Mouse (Mus musculus) kidney, embryonic 14.5 days (tissue): ENCODE measurements around the gene Rbms3. TPM values are rescaled to one million over a fixed set of nuclear protein-coding genes. Genes with fewer than 3 reads are reported as not detected.

Experiments used
- ATAC-seq: fragments of 200-750 bp; cut with Nextera tagmentation; 2 replicates; pipeline ENCODE4 v1.8.0; 2017; ENCODE audit warnings: moderate number of reproducible peaks, mild to moderate bottlenecking, moderate TSS enrichment, moderate library complexity; ENCODE audit not compliant: low FRiP score, low TSS enrichment
- H3K27ac ChIP-seq: fragments of 300-500 bp; sonication (generic); 2 replicates; pipeline ENCODE4 v1.5.1; 2014; ENCODE audit warnings: low read depth, mild to moderate bottlenecking, low read length, moderate library complexity, mixed read lengths
- H3K27me3 ChIP-seq: fragments of 300-500 bp; sonication (generic); 2 replicates; pipeline ENCODE4 v1.6.1; 2014; ENCODE audit warnings: mild to moderate bottlenecking, low read length; ENCODE audit not compliant: control insufficient read depth, insufficient read depth
- H3K36me3 ChIP-seq: fragments of 300-500 bp; sonication (generic); 2 replicates; pipeline ENCODE4 v1.6.1; 2014; ENCODE audit warnings: low read length, mixed read lengths; ENCODE audit not compliant: control insufficient read depth, insufficient read depth
- H3K4me1 ChIP-seq: fragments of 300-500 bp; sonication (generic); 2 replicates; pipeline ENCODE4 v1.6.1; 2014; ENCODE audit warnings: low read length, mixed read lengths; ENCODE audit not compliant: control insufficient read depth, insufficient read depth
- H3K4me2 ChIP-seq: fragments of 300-500 bp; sonication (generic); replicated peaks from 2 replicates; pipeline ENCODE4 v1.6.1; 2014; ENCODE audit warnings: low read depth, mild to moderate bottlenecking, low read length
- H3K4me3 ChIP-seq: fragments of 300-500 bp; sonication (generic); 2 replicates; pipeline ENCODE4 v1.5.1; 2014; ENCODE audit warnings: mild to moderate bottlenecking, low read length
- H3K9ac ChIP-seq: fragments of 300-500 bp; sonication (generic); 2 replicates; pipeline ENCODE4 v1.6.1; 2014; ENCODE audit warnings: low read depth, mild to moderate bottlenecking, low read length, moderate library complexity
- H3K9me3 ChIP-seq: fragments of 300-500 bp; sonication (generic); 2 replicates; pipeline ENCODE4 v1.6.1; 2016; ENCODE audit warnings: low read length; ENCODE audit not compliant: control insufficient read depth
- WGBS: fragments of 180-500 bp; shearing (Covaris S2); extraction: QIAGEN DNeasy Blood & Tissue Kit; methylation state at CpG from one replicate; pipeline ENCODE4 v1.1.7; 2014; 5-methylcytosine and 5-hydroxymethylcytosine counted together
- polyA plus RNA-seq: library from polyadenylated mRNA; unstranded; fragments of >200 nt; fragmentation: Nextera tagmentation; extraction: Ambion mirVana; gene quantifications from 2 replicates; pipeline ENCODE4 v1.2.1, GENCODE M21; 2014

Gene Rbms3
- polyA plus RNA-seq, 1 experiment from 2014 or later: 73.4 TPM

DNA sequence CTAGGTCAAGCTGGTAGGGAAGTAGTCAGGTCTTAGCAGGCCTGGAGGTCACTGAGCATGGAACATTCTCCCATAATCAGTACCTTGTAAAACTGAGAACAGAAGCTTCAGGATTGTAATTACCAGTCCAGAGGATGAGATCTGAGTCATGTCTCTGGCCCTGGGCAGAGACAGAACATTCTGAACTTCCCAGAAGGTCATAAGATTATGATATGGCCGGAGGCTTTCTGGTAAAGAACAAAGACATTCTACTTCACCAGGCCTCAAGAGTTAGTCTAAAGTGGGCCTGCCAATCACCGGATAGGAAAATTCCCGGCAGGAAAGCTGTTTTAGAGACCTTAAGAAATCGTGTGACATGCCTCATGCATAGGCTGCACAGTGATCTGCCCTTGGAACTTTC, 799.8 kb downstream of the Rbms3 start:
- no peaks in the 10 kb centered on the region for H3K36me3 ChIP-seq
- H3K27ac ChIP-seq: no peak overlapping the region
- no peaks in the 10 kb centered on the region for H3K9me3 ChIP-seq
- no peak overlapping the region for H3K4me2 ChIP-seq
- H3K27me3 ChIP-seq: no peaks in the 10 kb centered on the region
- no peak for ATAC-seq
- H3K9ac ChIP-seq: no peak overlapping the region
- WGBS: 91% methylated on average over 4 of the region's 4 CpGs
- no peaks in the 10 kb centered on the region for H3K4me1 ChIP-seq
- no peak overlapping the region for H3K4me3 ChIP-seq

DNA sequence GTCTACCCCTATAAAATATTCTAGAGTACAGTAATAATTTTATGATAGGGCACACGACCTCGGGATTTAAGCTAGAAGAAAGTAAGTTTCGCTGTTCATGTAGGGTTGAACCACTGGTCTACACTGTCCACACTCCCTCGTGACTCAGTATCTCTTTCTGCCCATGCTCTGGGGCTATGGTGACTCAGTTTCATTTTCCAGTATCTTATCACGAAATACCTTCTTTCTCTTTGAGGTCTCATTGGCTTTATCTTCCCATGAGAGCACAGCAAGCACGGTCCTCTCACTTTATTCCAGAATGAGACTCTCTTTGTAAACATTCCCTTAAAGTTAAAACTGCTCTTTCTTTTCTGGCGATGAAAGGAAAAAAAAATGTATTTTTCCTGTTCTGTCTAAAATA, 808.1 kb downstream of the Rbms3 start:
- H3K27ac ChIP-seq: no peak overlapping the region
- H3K4me1 ChIP-seq: no peaks in the 10 kb centered on the region
- no peak for ATAC-seq
- WGBS: 94% methylated on average over 7 of the region's 7 CpGs
- no peak overlapping the region for H3K4me3 ChIP-seq
- no peaks in the 10 kb centered on the region for H3K9me3 ChIP-seq
- H3K36me3 ChIP-seq: no peaks in the 10 kb centered on the region
- H3K27me3 ChIP-seq: no peaks in the 10 kb centered on the region
- no peak overlapping the region for H3K9ac ChIP-seq
- H3K4me2 ChIP-seq: no peak overlapping the region

DNA sequence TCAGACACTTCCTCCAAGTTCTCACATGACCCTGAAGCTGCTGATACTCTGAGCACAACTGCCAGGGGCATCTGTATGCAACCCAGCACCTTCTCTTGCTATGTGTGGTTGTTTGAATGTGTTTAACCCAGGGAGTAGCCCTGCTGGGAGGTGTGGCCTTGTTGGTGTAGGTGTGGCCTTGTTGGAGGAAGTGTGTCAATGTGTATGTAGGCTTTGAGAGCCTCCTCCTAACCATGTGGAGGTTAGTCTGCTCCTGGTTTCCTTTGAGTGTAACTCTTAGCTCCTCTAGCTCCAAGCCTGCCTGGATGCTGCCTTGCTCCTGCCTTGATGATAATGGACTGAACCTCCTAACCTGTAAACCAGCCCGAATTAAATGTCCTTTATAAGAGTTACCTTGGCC, 812.5 kb downstream of the Rbms3 start:
- WGBS: 95% methylated on average over 1 of the region's 1 CpGs
- Histone ChIP-seq H3K27me3 (no peaks in the 10 kb centered on the region), H3K9me3 (no peaks in the 10 kb centered on the region), H3K4me1 (peaks cover 8% of the 10 kb centered on the region; the same call in 1 of the 2 replicates), H3K36me3 (no peaks in the 10 kb centered on the region), H3K4me3 (no peak overlapping the region), H3K9ac (no peak overlapping the region), H3K4me2 (no peak overlapping the region), H3K27ac (no peak overlapping the region)
- no peak for ATAC-seq

DNA sequence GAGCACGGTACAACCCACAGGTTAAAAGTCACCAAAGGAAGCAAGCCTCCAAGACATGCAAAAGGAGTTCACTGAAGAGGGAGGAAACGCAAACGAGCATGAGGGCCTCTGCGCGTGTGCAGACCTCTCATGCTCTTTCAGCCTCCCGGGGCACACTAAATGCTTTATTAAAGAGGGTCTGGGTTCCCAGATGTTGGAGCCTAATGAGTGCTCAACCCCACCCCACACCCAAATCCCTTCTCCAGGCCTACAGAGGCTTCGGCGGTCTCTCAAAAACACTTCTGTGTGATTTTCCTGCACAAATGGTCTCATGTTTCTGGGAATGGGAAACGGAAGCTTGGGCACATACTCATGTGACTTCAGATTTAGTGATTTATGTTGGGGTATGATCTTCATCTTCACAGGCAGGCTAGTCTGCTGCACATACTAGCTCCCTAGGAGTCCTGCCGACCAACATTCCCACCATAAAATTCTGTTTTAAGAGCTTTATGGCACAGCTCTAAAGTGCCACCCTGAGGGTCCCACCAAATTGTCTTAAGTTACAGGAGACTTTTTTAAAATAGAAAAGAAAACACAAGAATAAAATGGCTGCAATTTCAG, 815.1 kb downstream of the Rbms3 start:
- Histone ChIP-seq H3K4me3 (no peak overlapping the region), H3K4me2 (no peak overlapping the region), H3K27ac (no peak overlapping the region), H3K4me1 (peaks cover 8% of the 10 kb centered on the region; the same call in 1 of the 2 replicates), H3K9ac (no peak overlapping the region), H3K36me3 (no peaks in the 10 kb centered on the region), H3K27me3 (no peaks in the 10 kb centered on the region), H3K9me3 (no peaks in the 10 kb centered on the region)
- ATAC-seq: no peak
- whole genome bisulfite sequencing: 27% methylated on average over 10 of the region's 10 CpGs

DNA sequence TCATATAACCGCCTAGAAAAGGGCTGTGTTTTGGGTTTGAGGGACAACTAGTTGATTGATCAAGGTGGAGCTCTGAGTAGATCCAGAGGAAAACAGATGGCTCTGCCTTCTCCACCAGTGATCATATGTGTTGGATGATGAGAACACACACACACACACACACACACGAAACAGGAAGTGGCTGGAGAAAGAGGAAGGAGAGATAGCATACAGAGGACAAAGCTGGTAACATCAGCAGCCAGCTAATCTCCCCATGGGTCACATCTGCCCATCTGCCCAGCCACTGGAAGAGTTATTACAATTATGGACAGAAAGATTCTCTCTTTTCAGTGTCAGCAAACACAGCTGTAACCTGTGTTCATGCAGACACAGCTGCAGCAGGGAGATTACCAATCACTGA, 816.3 kb downstream of the Rbms3 start:
- no peak overlapping the region for H3K27ac ChIP-seq
- no peak overlapping the region for H3K9ac ChIP-seq
- H3K4me2 ChIP-seq: no peak overlapping the region
- 73% methylated on average over 2 of the region's 2 CpGs for WGBS
- H3K27me3 ChIP-seq: no peaks in the 10 kb centered on the region
- H3K9me3 ChIP-seq: no peaks in the 10 kb centered on the region
- peaks cover 8% of the 10 kb centered on the region; the same call in 1 of the 2 replicates for H3K4me1 ChIP-seq
- H3K4me3 ChIP-seq: no peak overlapping the region
- H3K36me3 ChIP-seq: no peaks in the 10 kb centered on the region
- ATAC-seq: no peak

DNA sequence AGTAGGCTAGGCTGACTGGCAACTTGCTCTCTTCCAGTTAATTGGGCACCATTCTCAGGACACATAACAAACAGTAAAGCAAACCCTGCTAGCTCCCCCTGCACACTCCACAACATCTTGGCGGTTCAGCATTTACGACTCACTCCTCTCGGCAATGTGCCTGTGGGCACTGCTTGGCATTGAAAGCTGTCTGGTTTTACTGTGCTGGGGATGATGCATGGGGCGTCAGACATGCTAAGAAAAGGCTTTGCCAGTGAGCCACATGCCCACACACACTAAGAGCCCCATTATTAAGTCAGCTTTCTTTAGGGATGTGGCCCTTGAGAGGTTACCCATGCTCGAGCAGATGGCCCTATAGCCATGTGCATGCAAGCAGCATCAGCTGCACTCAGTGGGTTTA, 820.5 kb downstream of the Rbms3 start:
- H3K9ac ChIP-seq: no peak overlapping the region
- no peak overlapping the region for H3K4me3 ChIP-seq
- no peaks in the 10 kb centered on the region for H3K9me3 ChIP-seq
- H3K4me1 ChIP-seq: peaks cover 10% of the 10 kb centered on the region; the same call in 1 of the 2 replicates
- no peaks in the 10 kb centered on the region for H3K36me3 ChIP-seq
- H3K27ac ChIP-seq: no peak overlapping the region
- WGBS: 79% methylated on average over 5 of the region's 5 CpGs
- no peaks in the 10 kb centered on the region for H3K27me3 ChIP-seq
- ATAC-seq: no peak
- H3K4me2 ChIP-seq: no peak overlapping the region

DNA sequence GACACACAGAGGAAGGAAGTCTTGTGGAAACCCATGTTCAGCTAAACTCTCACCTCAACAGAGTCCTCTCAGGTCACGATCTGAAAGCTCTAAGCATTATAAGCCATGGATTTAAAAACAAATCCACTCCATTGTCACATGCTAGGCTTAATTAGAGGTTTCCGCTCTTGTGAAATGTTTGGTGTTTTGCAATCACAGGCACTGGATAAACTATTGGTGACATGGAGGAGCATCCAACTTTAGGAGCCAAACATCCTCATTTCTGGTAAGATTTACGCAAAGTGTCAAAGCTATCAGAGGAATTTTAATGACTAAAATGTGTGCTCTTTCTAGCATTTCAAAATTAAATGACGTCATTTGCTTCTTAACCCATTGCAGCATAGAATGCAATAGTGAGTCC, 821.3 kb downstream of the Rbms3 start:
- Histone ChIP-seq H3K4me3 (no peak overlapping the region), H3K9me3 (no peaks in the 10 kb centered on the region), H3K36me3 (no peaks in the 10 kb centered on the region), H3K4me2 (no peak overlapping the region), H3K27ac (no peak overlapping the region), H3K27me3 (no peaks in the 10 kb centered on the region), H3K4me1 (peaks cover 10% of the 10 kb centered on the region; the same call in 1 of the 2 replicates), H3K9ac (no peak overlapping the region)
- WGBS: 79% methylated on average over 4 of the region's 4 CpGs
- no peak for ATAC-seq

DNA sequence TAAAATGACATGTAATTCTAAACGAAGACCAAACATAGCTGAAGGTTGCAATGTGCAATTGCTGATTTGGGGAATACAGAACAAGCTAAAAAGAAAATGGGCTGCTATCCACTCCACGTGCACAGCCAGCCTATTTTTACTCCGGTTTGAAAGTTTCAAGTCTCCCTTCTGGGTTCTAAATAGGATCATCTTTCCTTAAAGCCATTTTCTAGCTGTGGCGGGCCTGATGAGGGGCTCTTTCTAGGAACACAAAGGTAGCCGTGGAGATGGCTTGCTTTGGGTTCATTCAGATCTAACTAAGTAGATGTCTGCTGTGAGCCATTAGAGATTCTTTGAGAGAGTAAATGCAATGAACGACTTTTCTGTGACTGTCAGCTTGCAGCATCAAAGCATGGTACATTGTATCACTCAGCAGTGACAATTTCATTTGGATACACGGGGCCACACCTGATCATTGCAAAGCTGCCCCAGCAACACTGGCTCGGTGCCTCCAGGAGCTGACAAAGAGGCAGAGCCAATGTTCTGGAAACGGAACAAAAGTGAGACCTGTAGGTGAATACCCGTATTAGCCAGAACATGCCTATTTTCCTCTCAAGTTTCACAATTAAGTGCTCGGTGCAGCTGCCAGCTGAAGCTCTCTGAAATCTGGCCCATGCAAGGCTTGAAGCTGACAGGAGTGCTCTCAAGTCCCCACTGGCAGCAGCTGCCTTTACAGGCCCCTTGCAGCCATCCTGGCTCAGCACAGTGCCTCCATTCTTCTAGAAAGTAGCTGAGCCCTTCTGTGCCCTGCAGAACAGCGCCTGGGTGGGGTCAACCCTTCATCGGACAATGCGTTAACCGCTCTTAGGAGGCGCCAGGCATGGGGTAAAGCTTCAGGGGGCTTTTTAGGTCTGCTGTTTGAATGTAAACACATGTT, 822.3 kb downstream of the Rbms3 start:
- Histone ChIP-seq H3K4me3 (no peak overlapping the region), H3K9ac (0 out of 2 replicates have a peak overlapping the region, but pooled peaks have one; percentile 28), H3K4me2 (no peak overlapping the region), H3K27me3 (no peaks in the 10 kb centered on the region), H3K36me3 (no peaks in the 10 kb centered on the region), H3K9me3 (no peaks in the 10 kb centered on the region), H3K27ac (peak overlapping the region; percentile 51; the same call in 1 of the 2 replicates), H3K4me1 (peaks cover 10% of the 10 kb centered on the region; the same call in 1 of the 2 replicates)
- 52% methylated on average over 16 of the region's 16 CpGs for WGBS
- ATAC-seq: peak; percentile 75

DNA sequence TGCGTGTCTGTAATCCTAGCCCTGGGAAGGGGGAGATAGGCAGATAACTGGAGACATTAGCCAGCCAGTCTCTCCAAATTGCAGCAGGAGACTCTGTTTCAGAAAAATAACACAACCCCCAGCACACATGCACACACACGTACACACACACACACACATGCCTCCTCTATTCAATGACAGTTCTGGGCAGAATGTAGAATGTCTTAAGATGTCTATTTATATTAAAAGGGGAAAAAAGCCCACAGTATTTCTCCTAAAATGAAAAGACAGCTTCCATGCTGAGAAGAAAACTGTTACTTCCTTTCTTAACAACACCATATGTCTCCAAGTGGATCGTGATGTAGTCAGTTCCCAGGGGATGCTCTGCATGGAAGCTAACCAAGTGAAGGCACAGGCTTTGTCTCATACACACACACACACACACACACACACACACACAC, 826.4 kb downstream of the Rbms3 start:
- H3K27me3 ChIP-seq: no peaks in the 10 kb centered on the region
- 72% methylated on average over 3 of the region's 3 CpGs for WGBS
- H3K36me3 ChIP-seq: no peaks in the 10 kb centered on the region

More for the DNA sequence above, 826.4 kb downstream of the Rbms3 start:
- H3K9me3 ChIP-seq: no peaks in the 10 kb centered on the region
- H3K4me1 ChIP-seq: peaks cover 9% of the 10 kb centered on the region; the same call in 1 of the 2 replicates
- no peak overlapping the region for H3K4me3 ChIP-seq
- no peak overlapping the region for H3K4me2 ChIP-seq
- H3K9ac ChIP-seq: no peak overlapping the region
- H3K27ac ChIP-seq: no peak overlapping the region
- ATAC-seq: no peak
